Mouse (Mus musculus) G1E (cell line): ENCODE data around the gene Fahd1.
A peak's percentile ranks its signal among the peaks of the same experiment; 100 is the strongest.

ENCODE experiments used
- CTCF ChIP-seq: IDR thresholded peaks from 2 replicates; pipeline ENCODE4 v1.5.1; 2012; ENCODE audit warnings: low read depth, low read length, inconsistent platforms, mixed read lengths
- GATA1 ChIP-seq: IDR thresholded peaks from 2 replicates; pipeline ENCODE4 v1.6.1; 2012; ENCODE audit warnings: borderline replicate concordance, low read length, inconsistent platforms, mixed read lengths
- GATA2 ChIP-seq: IDR thresholded peaks from 2 replicates; pipeline ENCODE4 v1.6.1; 2012; ENCODE audit warnings: low read depth, low read length, inconsistent platforms, borderline replicate concordance
- POLR2AphosphoS5 ChIP-seq: IDR thresholded peaks from 2 replicates; pipeline ENCODE4 v1.6.1; 2012; ENCODE audit warnings: low read depth, low read length, inconsistent platforms; ENCODE audit not compliant: insufficient replicate concordance
- TAL1 ChIP-seq: conservative IDR thresholded peaks from 2 replicates; pipeline ENCODE4 v1.6.1; 2012; ENCODE audit warnings: low read depth, low read length, inconsistent platforms, mixed read lengths

GRCm38 (mm10) chr17:24898041-24898854, 48.1 kb upstream of the Fahd1 start:
- TF ChIP-seq CTCF (no peak), GATA1 (no peak), TAL1 (no peak), GATA2 (no peak), POLR2AphosphoS5 (0 out of 2 replicates have a peak, but pooled peaks have one; percentile 51)
